In the genomic region with DNA sequence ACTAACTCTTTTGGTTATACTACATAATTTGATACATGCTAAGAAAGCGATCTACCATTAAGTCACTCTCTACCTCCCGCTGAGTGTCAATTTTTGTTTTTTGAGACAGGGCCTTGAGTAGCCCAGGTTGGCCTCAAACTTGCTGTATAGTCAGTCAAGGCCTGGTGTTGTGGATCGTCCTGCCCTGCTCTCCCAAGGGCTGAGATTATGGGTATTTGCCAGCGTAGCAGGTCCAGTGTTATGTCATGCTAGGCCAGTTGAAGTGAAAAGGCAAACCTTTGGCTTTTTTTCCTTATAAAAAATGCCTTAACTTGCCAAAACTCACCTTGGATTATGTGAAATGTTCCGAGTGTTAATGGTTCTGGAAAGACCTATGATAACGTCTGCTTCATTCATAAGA, we compare ENCODE assay signal across 26 mouse cellular contexts.
DNase-seq lines count a peak whose midpoint lies in the region; ATAC-seq lines count a peak whose summit lies in the region.
"Had no signal": no experiment of that assay in that cellular context is flagged by ENCODE, and none has a peak within 500 bp of the region (broad histone marks: within the 10 kb centered on the region; RNA-seq: fewer than 3 reads in every experiment).

No protein-coding gene starts in this region.

- ATAC-seq in kidney, embryonic 15.5 days (replicated peaks; ENCODE audit: low FRiP score): no peak
- ATAC-seq in kidney, embryonic 14.5 days (ENCODE audit: low FRiP score, low TSS enrichment): no peak
- ATAC-seq: CD4-positive, CD25-positive, alpha-beta regulatory T cell, adult 4 months; forebrain, embryonic 14.5 days; forebrain, postnatal 0 days had no signal

- DNase-seq in kidney, adult 18-20 months: peak; percentile 5
- DNase-seq in kidney, adult 9 months: peak; percentile 52
- peak; percentile 12 to 28 for DNase-seq in kidney, postnatal 36 days
- DNase-seq in gastrocnemius, postnatal 25 days: no peak
- DNase-seq: adrenal gland, adult 2 months; adrenal gland, postnatal 14 days; cerebellum, adult 11 months; cerebellum, adult 2 months; cerebellum, adult 9-11 months; cerebellum, postnatal 25 days; forebrain, postnatal 0 days; gastrocnemius, adult 2 months; gastrocnemius, postnatal 14 days; heart, adult 18-20 months; heart, postnatal 10 days; heart, postnatal 36 days had no signal

- H3K4me1 ChIP-seq in kidney, embryonic 15.5 days: peaks cover 21% of the 10 kb centered on the region
- peaks cover 4% of the 10 kb centered on the region; the same call in 1 of the 2 replicates for H3K4me1 ChIP-seq in kidney, embryonic 14.5 days (ENCODE audit: control insufficient read depth, insufficient read depth, low read length)
- H3K4me1 ChIP-seq: embryonic facial prominence, embryonic 12.5 days; embryonic facial prominence, embryonic 15.5 days; heart, embryonic 12.5 days; heart, embryonic 15.5 days; hindbrain, embryonic 10.5 days had no signal

- H3K36me3 ChIP-seq in kidney, embryonic 15.5 days: no peaks in the 10 kb centered on the region
- H3K36me3 ChIP-seq in kidney, embryonic 14.5 days (ENCODE audit: control insufficient read depth, insufficient read depth, low read length): no peaks in the 10 kb centered on the region
- H3K36me3 ChIP-seq: embryonic facial prominence, embryonic 12.5 days; embryonic facial prominence, embryonic 15.5 days; heart, embryonic 12.5 days; heart, embryonic 15.5 days; hindbrain, embryonic 10.5 days; hindbrain, embryonic 13.5 days had no signal

- H3K27me3 ChIP-seq in kidney, embryonic 15.5 days: no peaks in the 10 kb centered on the region
- no peaks in the 10 kb centered on the region for H3K27me3 ChIP-seq in kidney, embryonic 14.5 days (ENCODE audit: control insufficient read depth, insufficient read depth, low read length)
- H3K27me3 ChIP-seq: embryonic facial prominence, embryonic 12.5 days; embryonic facial prominence, embryonic 15.5 days; heart, embryonic 12.5 days; heart, embryonic 15.5 days; hindbrain, embryonic 13.5 days had no signal

- H3K4me2 ChIP-seq in kidney, embryonic 15.5 days: no peak overlapping the region
- no peak overlapping the region for H3K4me2 ChIP-seq in kidney, embryonic 14.5 days (replicated peaks; ENCODE audit: low read depth, low read length)
- H3K4me2 ChIP-seq: embryonic facial prominence, embryonic 12.5 days; embryonic facial prominence, embryonic 15.5 days; heart, embryonic 12.5 days; heart, embryonic 15.5 days; hindbrain, embryonic 13.5 days had no signal

- 86% methylated on average over 6 of the region's 6 CpGs for WGBS in kidney, embryonic 15.5 days
- 87% methylated on average over 6 of the region's 6 CpGs for WGBS in kidney, embryonic 14.5 days

- no peak overlapping the region for H3K9ac ChIP-seq in kidney, embryonic 15.5 days
- H3K9ac ChIP-seq in kidney, embryonic 14.5 days (ENCODE audit: low read depth, low read length): no peak overlapping the region
- H3K9ac ChIP-seq: embryonic facial prominence, embryonic 12.5 days; embryonic facial prominence, embryonic 15.5 days; forebrain, postnatal 0 days; heart, embryonic 12.5 days; heart, embryonic 15.5 days; hindbrain, embryonic 13.5 days had no signal

- H3K9me3 ChIP-seq in kidney, embryonic 15.5 days (replicated peaks): no peaks in the 10 kb centered on the region
- no peaks in the 10 kb centered on the region for H3K9me3 ChIP-seq in kidney, embryonic 14.5 days (ENCODE audit: control insufficient read depth, low read length)
- H3K9me3 ChIP-seq: embryonic facial prominence, embryonic 12.5 days; embryonic facial prominence, embryonic 15.5 days; heart, embryonic 12.5 days; heart, embryonic 15.5 days; hindbrain, embryonic 10.5 days; hindbrain, embryonic 13.5 days had no signal

- H3K27ac ChIP-seq in kidney, embryonic 15.5 days: no peak overlapping the region
- H3K27ac ChIP-seq in kidney, embryonic 14.5 days (ENCODE audit: low read depth, low read length): no peak overlapping the region
- H3K27ac ChIP-seq: embryonic facial prominence, embryonic 12.5 days; embryonic facial prominence, embryonic 15.5 days; gastrocnemius, adult 2 months; heart, embryonic 15.5 days; hindbrain, embryonic 10.5 days had no signal

- H3K4me3 ChIP-seq in kidney, embryonic 15.5 days (replicated peaks): no peak overlapping the region
- H3K4me3 ChIP-seq in kidney, embryonic 14.5 days (ENCODE audit: low read length): no peak overlapping the region
- H3K4me3 ChIP-seq: embryonic facial prominence, embryonic 12.5 days; embryonic facial prominence, embryonic 15.5 days; gastrocnemius, adult 2 months; heart, embryonic 12.5 days; heart, embryonic 15.5 days; hindbrain, embryonic 10.5 days; hindbrain, embryonic 13.5 days had no signal
